Mouse (Mus musculus) limb, embryonic 11.5 days (tissue): ENCODE results near the gene Pde3b. TPM values are rescaled to one million over a fixed set of nuclear protein-coding genes. Genes with fewer than 3 reads are reported as not detected.
"Not testable (repeated sequence)": the region's sequence is repeated elsewhere in the genome, so short reads cannot be mapped to it uniquely, and the experiment has no call there.

Experiments used
- ATAC-seq: fragments of 200-750 bp; cut with Nextera tagmentation; 2 replicates; pipeline ENCODE4 v1.8.0; 2017; ENCODE audit warnings: low read depth; ENCODE audit not compliant: insufficient number of reproducible peaks, low FRiP score, low TSS enrichment
- DNase-seq: peaks from one replicate; pipeline ENCODE4 v3.0.0-alpha.2; 2015; ENCODE audit warnings: low spot score
- H3K27ac ChIP-seq: fragments of 300-500 bp; sonication (generic); replicated peaks from 2 replicates; pipeline ENCODE4 v1.5.1; 2014; ENCODE audit warnings: low read depth, mild to moderate bottlenecking, low read length
- H3K27me3 ChIP-seq: fragments of 300-500 bp; sonication (generic); 2 replicates; pipeline ENCODE4 v1.6.1; 2014; ENCODE audit warnings: mild to moderate bottlenecking, low read length, mixed read lengths; ENCODE audit not compliant: control insufficient read depth, insufficient read depth
- H3K36me3 ChIP-seq: fragments of 300-500 bp; sonication (generic); 2 replicates; pipeline ENCODE4 v1.6.1; 2014; ENCODE audit warnings: mild to moderate bottlenecking, low read length, moderate library complexity, mixed read lengths; ENCODE audit not compliant: control insufficient read depth, insufficient read depth
- H3K4me1 ChIP-seq: fragments of 300-500 bp; sonication (generic); 2 replicates; pipeline ENCODE4 v1.6.1; 2014; ENCODE audit warnings: low read length, mixed read lengths; ENCODE audit not compliant: control insufficient read depth, insufficient read depth
- H3K4me2 ChIP-seq: fragments of 300-500 bp; sonication (generic); 2 replicates; pipeline ENCODE4 v1.6.1; 2014; ENCODE audit warnings: low read depth, mild to moderate bottlenecking, moderate library complexity; ENCODE audit not compliant: severe bottlenecking
- H3K4me3 ChIP-seq: fragments of 300-500 bp; sonication (generic); 2 replicates; pipeline ENCODE4 v1.5.1; 2014; ENCODE audit warnings: low read depth, low read length
- H3K9ac ChIP-seq: fragments of 300-500 bp; sonication (generic); 2 replicates; pipeline ENCODE4 v1.6.1; 2014; ENCODE audit warnings: mild to moderate bottlenecking, low read length
- H3K9me3 ChIP-seq: fragments of 300-500 bp; sonication (generic); 2 replicates; pipeline ENCODE4 v1.6.1; 2016; ENCODE audit warnings: low read length; ENCODE audit not compliant: control insufficient read depth
- WGBS: fragments of 180-500 bp; shearing (Covaris S2); extraction: QIAGEN DNeasy Blood & Tissue Kit; methylation state at CpG from one replicate; pipeline ENCODE4 v1.1.7; 2014; 5-methylcytosine and 5-hydroxymethylcytosine counted together
- polyA plus RNA-seq: library from polyadenylated mRNA; unstranded; fragments of >200 nt; fragmentation: Nextera tagmentation; extraction: Ambion mirVana; gene quantifications from 2 replicates; pipeline ENCODE4 v1.2.1, GENCODE M21; 2014

The Pde3b gene
- polyA plus RNA-seq = 9.5 and 11.3 TPM in 2 replicates

DNA sequence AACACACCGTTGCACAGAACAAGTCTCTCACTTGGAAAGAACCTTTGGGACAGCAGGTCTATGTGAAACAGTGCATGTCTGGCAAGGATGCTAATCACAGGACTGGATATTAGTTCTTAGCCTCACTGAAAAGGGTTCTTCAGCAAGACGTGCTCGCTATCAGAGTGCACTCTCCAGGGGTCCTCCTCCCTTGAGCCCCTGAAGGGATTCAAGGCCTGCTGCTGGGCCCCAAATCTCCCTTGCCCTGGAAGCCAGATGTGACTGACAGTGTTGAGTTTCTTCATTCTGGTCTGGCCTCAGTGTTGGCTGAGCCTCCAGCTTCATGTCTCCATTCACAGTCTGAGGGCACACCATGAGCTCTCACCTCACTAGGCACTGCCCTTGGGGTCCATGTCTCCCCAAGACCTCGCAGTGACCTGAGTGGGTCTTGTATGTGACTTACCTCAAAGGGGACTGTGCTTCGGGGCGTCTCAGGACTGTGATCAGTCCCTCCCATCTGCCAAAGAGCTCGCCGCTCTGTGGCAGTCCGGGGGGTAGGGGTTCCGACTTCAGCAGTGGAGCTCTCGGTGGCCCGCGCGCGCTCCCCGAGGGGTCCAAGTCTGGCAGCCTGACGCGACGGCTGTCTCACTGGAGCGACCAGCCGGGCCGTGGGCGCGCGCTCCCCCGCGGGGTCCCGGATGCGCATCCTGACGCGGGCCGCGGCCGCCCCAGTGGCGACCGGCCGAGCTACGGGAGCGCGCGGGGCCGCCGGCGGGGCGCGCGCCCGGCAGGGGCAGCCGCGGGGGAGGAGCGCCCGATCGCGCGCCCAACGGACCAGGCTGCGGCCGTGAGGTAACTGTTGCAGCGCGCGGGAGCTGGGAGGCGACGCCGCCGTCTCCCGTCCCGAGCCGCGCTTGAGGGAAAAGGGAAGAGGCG lies at the start of gene Pde3b:
Pde3b (plus strand) TSS at position 861 of the 915 bp plus-strand sequence.
- Histone ChIP-seq H3K9ac (peak within 1 kb of the TSS; percentile 91), H3K4me1 (0 out of 2 replicates have a peak, but pooled peaks cover 9% of the 10 kb centered on the region), H3K9me3 (no peaks in the 10 kb centered on the region), H3K27me3 (no peaks in the 10 kb centered on the region), H3K36me3 (no peaks in the 10 kb centered on the region), H3K4me3 (peak within 1 kb of the TSS; percentile 87), H3K27ac (peak within 1 kb of the TSS; percentile 73), H3K4me2 (peak within 1 kb of the TSS; percentile 86)
- peak; percentile 81 for DNase-seq
- WGBS = 1% methylated on average over 62 of the region's 70 CpGs
- ATAC-seq = peak; percentile 79

DNA sequence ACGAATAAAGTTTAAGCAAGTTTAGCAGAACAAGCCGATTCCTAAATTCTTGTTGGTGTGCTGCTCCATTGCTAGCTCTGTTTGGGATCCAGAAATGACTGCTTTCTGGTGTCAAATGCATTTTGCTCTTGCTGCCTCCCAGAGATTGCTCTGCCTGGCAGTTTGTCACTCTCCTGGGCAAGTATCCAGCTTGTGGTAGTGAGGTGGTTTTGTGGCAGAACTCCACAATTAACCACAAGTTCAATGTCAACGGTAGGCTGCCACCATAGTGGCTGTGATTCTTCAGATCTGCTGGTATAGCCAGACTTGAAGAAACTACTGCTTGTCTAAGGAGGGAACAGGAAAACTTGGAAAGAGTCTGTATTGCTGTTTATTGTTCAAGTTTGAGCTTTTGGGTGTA lies 13.0 kb upstream of the Pde3b start:
- ATAC-seq (no peak), DNase-seq (no peak)
- Histone ChIP-seq H3K4me1 (no peaks in the 10 kb centered on the region), H3K9me3 (no peaks in the 10 kb centered on the region), H3K36me3 (no peaks in the 10 kb centered on the region), H3K9ac (no peak overlapping the region), H3K27ac (no peak overlapping the region), H3K27me3 (no peaks in the 10 kb centered on the region), H3K4me3 (no peak overlapping the region), H3K4me2 (no peak overlapping the region)
- WGBS = 92% methylated on average over 3 of the region's 3 CpGs

DNA sequence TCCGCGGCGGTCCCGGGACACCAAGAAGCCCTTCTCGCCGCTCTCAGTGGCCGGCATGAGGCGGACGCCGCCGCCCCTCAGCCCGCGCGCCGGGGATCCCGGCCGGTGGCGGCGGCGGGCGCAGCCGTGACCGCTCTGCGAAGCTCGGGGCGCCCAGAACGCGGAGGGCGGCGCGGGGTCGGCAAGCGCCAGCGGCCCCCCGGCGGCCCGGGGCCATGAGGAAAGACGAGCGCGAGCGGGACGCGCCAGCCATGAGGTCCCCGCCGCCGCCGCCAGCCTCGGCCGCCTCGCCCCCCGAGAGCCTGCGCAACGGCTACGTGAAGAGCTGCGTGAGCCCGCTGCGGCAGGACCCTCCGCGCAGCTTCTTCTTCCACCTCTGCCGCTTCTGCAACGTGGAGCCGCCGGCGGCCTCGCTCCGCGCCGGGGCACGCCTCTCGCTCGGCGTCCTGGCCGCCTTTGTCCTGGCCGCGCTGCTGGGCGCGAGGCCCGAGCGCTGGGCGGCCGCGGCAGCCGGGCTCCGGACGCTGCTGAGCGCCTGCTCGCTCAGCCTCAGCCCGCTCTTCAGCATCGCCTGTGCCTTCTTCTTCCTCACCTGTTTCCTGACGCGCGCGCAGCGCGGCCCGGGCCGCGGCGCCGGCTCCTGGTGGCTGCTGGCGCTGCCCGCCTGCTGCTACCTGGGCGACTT lies 397 bp downstream of the Pde3b start:
- WGBS = 1% methylated on average over 81 of the region's 103 CpGs
- peak; percentile 73 for ATAC-seq
- H3K4me1 ChIP-seq = 0 out of 2 replicates have a peak, but pooled peaks cover 9% of the 10 kb centered on the region
- peak overlapping the region; percentile 86 for H3K4me2 ChIP-seq
- H3K36me3 ChIP-seq = no peaks in the 10 kb centered on the region
- DNase-seq = peak; percentile 72
- H3K27me3 ChIP-seq = no peaks in the 10 kb centered on the region
- peak overlapping the region; percentile 91 for H3K9ac ChIP-seq
- peak overlapping the region; percentile 73 for H3K27ac ChIP-seq
- H3K4me3 ChIP-seq = peak overlapping the region; percentile 87
- no peaks in the 10 kb centered on the region for H3K9me3 ChIP-seq

DNA sequence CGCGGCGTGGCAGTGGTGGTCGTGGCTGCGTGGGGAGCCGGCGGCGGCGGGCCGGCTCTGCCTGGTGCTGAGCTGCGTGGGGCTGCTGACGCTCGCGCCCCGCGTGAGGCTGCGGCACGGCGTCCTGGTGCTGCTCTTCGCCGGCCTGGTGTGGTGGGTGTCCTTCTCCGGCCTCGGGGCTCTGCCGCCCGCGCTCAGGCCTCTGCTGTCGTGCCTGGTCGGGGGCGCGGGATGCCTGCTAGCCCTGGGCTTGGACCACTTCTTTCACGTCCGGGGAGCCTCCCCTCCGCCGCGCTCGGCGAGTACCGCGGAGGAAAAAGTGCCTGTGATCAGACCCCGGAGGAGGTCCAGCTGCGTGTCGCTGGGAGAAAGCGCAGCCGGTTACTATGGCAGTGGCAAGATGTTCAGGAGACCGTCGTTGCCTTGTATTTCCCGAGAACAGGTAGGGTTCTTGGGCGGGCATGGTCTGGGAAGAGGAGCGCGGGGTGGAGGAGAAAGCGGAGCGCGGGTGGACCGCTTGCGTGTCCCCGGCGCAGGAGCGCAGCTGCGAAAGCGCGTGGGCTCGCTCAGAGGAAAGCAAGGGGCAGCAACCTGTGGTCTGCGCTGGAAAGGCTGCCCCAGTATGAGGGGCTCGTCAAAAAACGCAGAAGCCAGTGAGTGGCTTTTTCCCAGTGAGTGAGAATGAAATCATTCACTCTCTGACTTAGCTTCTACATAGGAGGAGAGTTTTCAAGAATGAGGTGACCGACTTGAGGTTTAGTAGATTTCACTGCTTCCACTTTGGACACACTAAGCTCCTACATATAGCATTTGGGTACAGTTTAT lies 1.2 kb downstream of the Pde3b start:
- H3K9ac ChIP-seq = peak overlapping the region; percentile 91
- under 1% methylated on average over 66 of the region's 66 CpGs for WGBS
- H3K27ac ChIP-seq = peak overlapping the region; percentile 73
- no peaks in the 10 kb centered on the region for H3K9me3 ChIP-seq
- H3K4me3 ChIP-seq = peak overlapping the region; percentile 87
- peak overlapping the region; percentile 86 for H3K4me2 ChIP-seq
- no peaks in the 10 kb centered on the region for H3K27me3 ChIP-seq
- 0 out of 2 replicates have a peak, but pooled peaks cover 9% of the 10 kb centered on the region for H3K4me1 ChIP-seq
- H3K36me3 ChIP-seq = no peaks in the 10 kb centered on the region
- peak; percentile 48; the same call in 1 of the 2 replicates for ATAC-seq
- DNase-seq = peak; percentile 72

DNA sequence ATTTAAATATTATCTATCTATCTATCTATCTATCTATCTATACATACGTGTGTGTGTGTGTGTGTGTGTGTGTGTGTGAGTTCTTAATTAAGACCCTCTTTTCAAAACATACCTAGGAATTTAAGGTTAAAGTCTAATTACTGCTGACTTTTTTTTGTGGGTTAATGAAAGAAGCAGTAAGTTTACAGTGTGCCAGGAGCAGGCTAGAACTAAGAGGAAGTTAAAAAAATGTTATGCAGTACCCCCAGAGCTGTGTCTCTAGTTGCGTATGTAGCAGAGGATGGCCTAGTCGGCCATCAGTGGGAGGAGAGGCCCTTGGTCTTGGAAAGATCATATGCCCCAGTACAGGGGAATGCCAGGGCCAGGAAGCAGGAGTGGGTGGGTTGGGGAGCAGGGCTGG lies 4.2 kb downstream of the Pde3b start:
- not testable (repeated sequence) for ATAC-seq, H3K4me1 ChIP-seq, H3K9ac ChIP-seq, H3K27ac ChIP-seq, H3K36me3 ChIP-seq, H3K27me3 ChIP-seq, H3K4me3 ChIP-seq, H3K9me3 ChIP-seq, H3K4me2 ChIP-seq, DNase-seq
- 69% methylated on average over 3 of the region's 3 CpGs for WGBS

DNA sequence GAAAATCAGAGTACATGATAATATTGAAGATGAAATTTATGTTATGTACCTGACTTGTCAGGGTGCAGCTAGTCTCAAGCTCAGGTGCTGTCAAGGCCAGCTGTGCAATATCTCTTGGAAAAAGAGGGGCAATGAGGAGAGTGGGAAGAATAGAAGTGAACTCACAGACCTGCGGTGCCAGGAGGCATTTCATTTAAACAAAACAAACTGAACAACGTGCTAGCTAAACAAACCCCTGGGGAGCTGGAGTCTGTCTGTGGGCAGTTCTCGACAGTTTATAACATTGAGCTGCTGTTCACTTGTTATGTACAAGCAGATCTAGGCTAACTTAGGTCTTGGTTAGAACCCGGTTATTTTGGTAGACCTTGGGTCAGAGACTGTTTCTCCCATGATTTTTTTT lies 5.8 kb downstream of the Pde3b start:
- Histone ChIP-seq H3K4me3 (no peak overlapping the region), H3K4me2 (no peak overlapping the region), H3K9ac (no peak overlapping the region), H3K36me3 (no peaks in the 10 kb centered on the region), H3K27me3 (no peaks in the 10 kb centered on the region), H3K4me1 (0 out of 2 replicates have a peak, but pooled peaks cover 9% of the 10 kb centered on the region), H3K9me3 (no peaks in the 10 kb centered on the region), H3K27ac (no peak overlapping the region)
- ATAC-seq = no peak
- DNase-seq = no peak
- 44% methylated on average over 4 of the region's 4 CpGs for WGBS

DNA sequence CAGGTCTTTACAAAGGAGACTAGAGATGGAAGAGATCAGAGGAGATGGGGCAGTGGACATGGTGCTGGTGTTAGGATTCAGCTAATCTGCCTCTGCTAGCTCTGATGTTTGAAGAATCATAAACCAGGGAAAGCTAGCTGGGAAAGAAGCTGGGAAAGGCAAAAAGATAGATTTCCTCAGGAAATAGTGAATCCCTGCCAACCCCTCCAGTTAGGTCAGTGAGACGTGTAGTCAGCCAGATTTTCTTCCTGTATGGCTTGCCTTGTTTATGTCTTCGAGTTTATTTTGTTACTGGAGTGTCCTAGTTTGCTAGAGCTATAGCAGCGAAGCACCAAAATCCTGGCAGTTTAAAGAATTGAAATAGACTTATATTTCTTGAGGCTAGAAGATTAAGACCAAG lies 7.1 kb downstream of the Pde3b start:
- no peak overlapping the region for H3K27ac ChIP-seq
- H3K4me2 ChIP-seq = no peak overlapping the region
- H3K9me3 ChIP-seq = no peaks in the 10 kb centered on the region
- no peaks in the 10 kb centered on the region for H3K36me3 ChIP-seq
- 0 out of 2 replicates have a peak, but pooled peaks cover 5% of the 10 kb centered on the region for H3K4me1 ChIP-seq
- no peak overlapping the region for H3K4me3 ChIP-seq
- DNase-seq = no peak
- no peak overlapping the region for H3K9ac ChIP-seq
- no peak for ATAC-seq
- 87% methylated on average over 3 of the region's 3 CpGs for WGBS
- H3K27me3 ChIP-seq = no peaks in the 10 kb centered on the region

DNA sequence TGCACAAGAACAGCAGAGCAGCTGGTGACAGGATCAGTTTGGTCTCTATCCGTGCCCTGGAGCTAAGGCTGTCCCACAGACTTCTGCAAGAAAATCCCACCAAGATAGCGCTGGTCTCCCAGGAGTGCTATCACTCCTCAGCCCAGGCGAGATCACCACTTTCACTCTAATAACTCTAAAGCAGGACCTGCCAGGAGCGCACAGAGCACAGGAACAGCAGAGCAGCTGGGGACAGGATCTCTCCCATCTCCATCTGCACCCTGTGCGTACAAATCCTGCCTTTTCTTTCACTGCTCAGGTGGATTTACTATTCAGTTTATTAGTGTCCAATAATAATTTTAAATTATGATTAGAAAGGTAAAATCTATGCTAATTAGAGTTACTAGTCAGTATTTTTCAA lies 14.7 kb downstream of the Pde3b start:
- H3K4me3 ChIP-seq = no peak overlapping the region
- H3K4me1 ChIP-seq = no peaks in the 10 kb centered on the region
- H3K27me3 ChIP-seq = no peaks in the 10 kb centered on the region
- ATAC-seq (no peak), DNase-seq (no peak)
- H3K9me3 ChIP-seq = no peaks in the 10 kb centered on the region
- H3K36me3 ChIP-seq = no peaks in the 10 kb centered on the region
- 83% methylated on average over 5 of the region's 5 CpGs for WGBS
- H3K27ac ChIP-seq = no peak overlapping the region
- no peak overlapping the region for H3K9ac ChIP-seq
- H3K4me2 ChIP-seq = no peak overlapping the region
